Mouse (Mus musculus) hindbrain, embryonic 12.5 days (tissue): ENCODE results near the gene Tfpi2. TPM values are rescaled to one million over a fixed set of nuclear protein-coding genes. Genes with fewer than 3 reads are reported as not detected.

ENCODE experiments used
- ATAC-seq: fragments of 200-750 bp; cut with Nextera tagmentation; 2 replicates; pipeline ENCODE4 v1.8.0; 2017; ENCODE audit warnings: moderate TSS enrichment; ENCODE audit not compliant: low FRiP score
- H3K27ac ChIP-seq: fragments of 300-500 bp; sonication (generic); 2 replicates; pipeline ENCODE4 v1.5.1; 2016; ENCODE audit warnings: mild to moderate bottlenecking
- H3K27me3 ChIP-seq: fragments of 300-500 bp; sonication (generic); 2 replicates; pipeline ENCODE4 v1.6.1; 2016; ENCODE audit warnings: mild to moderate bottlenecking
- H3K36me3 ChIP-seq: fragments of 300-500 bp; sonication (generic); 2 replicates; pipeline ENCODE4 v1.6.1; 2016; ENCODE audit warnings: mild to moderate bottlenecking
- H3K4me1 ChIP-seq: fragments of 300-500 bp; sonication (generic); 2 replicates; pipeline ENCODE4 v1.6.1; 2016
- H3K4me2 ChIP-seq: fragments of 300-500 bp; sonication (generic); replicated peaks from 2 replicates; pipeline ENCODE4 v1.6.1; 2016; ENCODE audit warnings: mild to moderate bottlenecking
- H3K4me3 ChIP-seq: fragments of 300-500 bp; sonication (generic); 2 replicates; pipeline ENCODE4 v1.5.1; 2016; ENCODE audit warnings: mild to moderate bottlenecking
- H3K9ac ChIP-seq: fragments of 300-500 bp; sonication (generic); 2 replicates; pipeline ENCODE4 v1.6.1; 2016; ENCODE audit warnings: mild to moderate bottlenecking, moderate library complexity
- H3K9me3 ChIP-seq: fragments of 300-500 bp; sonication (generic); replicated peaks from 2 replicates; pipeline ENCODE4 v1.6.1; 2016; ENCODE audit warnings: mild to moderate bottlenecking
- WGBS: fragments of 180-500 bp; shearing (Covaris S2); methylation state at CpG from one replicate; pipeline ENCODE4 v1.1.7; 2016; 5-methylcytosine and 5-hydroxymethylcytosine counted together
- polyA plus RNA-seq: library from polyadenylated mRNA; unstranded; fragments of >200 nt; fragmentation: Nextera tagmentation; extraction: Ambion mirVana; gene quantifications from 2 replicates; pipeline ENCODE4 v1.2.1, GENCODE M21; 2016

The Tfpi2 gene
- polyA plus RNA-seq: 0.34 and 0.60 TPM in 2 replicates

DNA sequence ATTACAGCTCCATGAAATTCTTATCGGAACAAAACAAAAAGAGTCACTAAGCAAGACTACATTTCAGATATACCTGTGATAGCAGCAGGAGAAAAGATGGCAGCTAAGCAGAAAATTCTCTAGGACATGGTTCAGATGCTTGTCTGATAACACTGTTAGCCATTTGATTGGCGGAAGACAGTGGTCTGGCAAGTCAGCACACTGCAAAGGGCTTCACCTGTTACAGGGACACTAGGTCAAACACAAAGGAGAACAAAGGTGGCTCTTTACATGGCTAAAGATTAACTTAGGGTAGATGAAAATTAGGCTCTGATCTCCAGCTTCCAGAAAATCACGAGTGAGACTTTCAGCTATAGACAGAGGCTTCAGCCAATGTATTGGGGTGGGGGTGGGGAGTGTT is at the start of gene Tfpi2:
Gene Tfpi2 (minus strand): TSS at position 170 of the 400 bp plus-strand sequence.
- no peak for ATAC-seq
- Histone ChIP-seq H3K27me3 (no peaks in the 10 kb centered on the region), H3K27ac (no peak within 1 kb of the TSS), H3K9ac (no peak within 1 kb of the TSS), H3K9me3 (no peaks in the 10 kb centered on the region), H3K36me3 (no peaks in the 10 kb centered on the region), H3K4me1 (no peaks in the 10 kb centered on the region), H3K4me2 (no peak within 1 kb of the TSS), H3K4me3 (no peak within 1 kb of the TSS)
- 81% methylated on average over 3 of the region's 3 CpGs for WGBS

DNA sequence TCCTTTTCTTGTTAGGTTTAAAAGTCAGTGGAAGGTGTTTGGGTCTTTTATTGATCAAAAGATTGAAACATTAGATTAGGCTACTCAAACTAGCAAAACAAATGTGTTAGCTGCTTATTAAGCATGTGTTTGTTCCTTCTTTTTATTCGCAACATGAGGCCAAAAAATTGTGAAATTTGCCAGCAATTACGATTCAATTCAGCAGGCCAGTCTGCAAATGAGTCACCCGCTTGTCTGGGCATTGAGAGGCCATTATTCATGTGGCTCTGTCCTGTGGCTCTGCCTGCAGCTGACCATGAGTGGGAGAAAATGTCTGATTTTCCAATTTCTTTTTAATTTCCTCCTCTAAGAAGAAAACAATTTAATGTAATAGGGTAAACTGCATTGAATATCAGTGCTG is 42.2 kb upstream of the Tfpi2 start:
- H3K4me2 ChIP-seq: no peak overlapping the region
- no peaks in the 10 kb centered on the region for H3K27me3 ChIP-seq
- H3K36me3 ChIP-seq: no peaks in the 10 kb centered on the region
- H3K4me1 ChIP-seq: no peaks in the 10 kb centered on the region
- WGBS: 83% methylated on average over 3 of the region's 3 CpGs
- ATAC-seq: no peak
- no peaks in the 10 kb centered on the region for H3K9me3 ChIP-seq
- no peak overlapping the region for H3K27ac ChIP-seq
- H3K9ac ChIP-seq: no peak overlapping the region
- no peak overlapping the region for H3K4me3 ChIP-seq

GRCm38 (mm10) chr6:4026367-4026766 is 37.6 kb upstream of the Tfpi2 start:
- no peak for ATAC-seq
- no peaks in the 10 kb centered on the region for H3K27me3 ChIP-seq
- no peak overlapping the region for H3K27ac ChIP-seq
- no peak overlapping the region for H3K9ac ChIP-seq
- no peaks in the 10 kb centered on the region for H3K4me1 ChIP-seq
- no peaks in the 10 kb centered on the region for H3K36me3 ChIP-seq
- no peak overlapping the region for H3K4me3 ChIP-seq
- H3K4me2 ChIP-seq: no peak overlapping the region
- 68% methylated on average over 2 of the region's 2 CpGs for WGBS
- H3K9me3 ChIP-seq: no peaks in the 10 kb centered on the region

DNA sequence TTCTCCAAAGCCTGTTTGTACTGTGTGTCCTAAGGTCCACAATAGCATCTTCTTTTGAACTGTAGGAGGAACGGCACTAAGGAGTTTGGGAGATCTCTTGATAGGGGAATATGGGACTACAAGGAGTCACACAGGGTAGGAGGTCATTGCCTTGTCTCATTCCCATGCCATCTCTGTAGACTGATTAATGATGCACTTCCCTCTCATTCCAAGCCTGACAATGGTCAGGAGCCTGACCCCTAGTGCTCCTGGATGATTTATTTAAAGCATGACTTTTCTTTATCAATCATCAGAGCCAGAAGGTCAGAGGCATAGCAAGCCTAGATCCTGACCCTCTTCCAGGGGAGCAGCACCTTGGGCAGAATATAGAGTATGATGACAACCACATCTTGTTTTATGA is 33.9 kb upstream of the Tfpi2 start:
- Histone ChIP-seq H3K9ac (no peak overlapping the region), H3K27ac (no peak overlapping the region), H3K4me1 (no peaks in the 10 kb centered on the region), H3K9me3 (no peaks in the 10 kb centered on the region), H3K4me3 (no peak overlapping the region), H3K4me2 (no peak overlapping the region), H3K36me3 (no peaks in the 10 kb centered on the region), H3K27me3 (no peaks in the 10 kb centered on the region)
- 34% methylated on average over 1 of the region's 1 CpGs for WGBS
- ATAC-seq: no peak

GRCm38 (mm10) chr6:4009548-4009947 is 20.8 kb upstream of the Tfpi2 start:
- H3K9ac ChIP-seq: no peak overlapping the region
- ATAC-seq: no peak
- H3K9me3 ChIP-seq: no peaks in the 10 kb centered on the region
- H3K4me3 ChIP-seq: no peak overlapping the region
- H3K4me2 ChIP-seq: no peak overlapping the region
- no peak overlapping the region for H3K27ac ChIP-seq
- H3K4me1 ChIP-seq: no peaks in the 10 kb centered on the region
- no peaks in the 10 kb centered on the region for H3K36me3 ChIP-seq
- H3K27me3 ChIP-seq: no peaks in the 10 kb centered on the region

DNA sequence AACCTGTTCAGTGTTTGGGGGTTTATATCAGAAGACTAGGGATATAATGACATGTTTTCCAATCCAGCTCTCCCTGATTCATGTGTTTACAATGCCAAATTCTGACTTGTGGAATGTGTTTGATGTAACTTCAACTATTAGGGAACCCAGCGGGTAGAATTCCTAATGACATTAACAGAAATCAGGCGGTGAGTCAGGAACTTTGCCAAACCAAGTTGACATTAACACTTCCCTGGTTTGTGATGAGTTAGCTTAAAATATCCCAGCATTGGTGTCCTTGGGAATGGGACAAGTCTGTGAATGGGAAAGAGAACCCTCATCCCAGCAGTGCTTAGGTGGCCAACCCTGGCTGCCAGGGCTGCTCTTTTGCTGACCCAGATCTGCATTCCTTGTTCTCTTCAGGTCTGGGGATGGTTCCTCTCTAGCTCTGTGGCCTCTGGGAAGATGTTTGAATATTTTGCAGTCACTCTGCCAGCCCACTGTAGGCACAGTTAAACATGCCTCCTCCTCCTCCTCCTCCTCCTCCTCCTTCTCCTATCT is 19.9 kb upstream of the Tfpi2 start:
- H3K9me3 ChIP-seq: no peaks in the 10 kb centered on the region
- ATAC-seq: no peak
- H3K27me3 ChIP-seq: no peaks in the 10 kb centered on the region
- no peak overlapping the region for H3K9ac ChIP-seq
- no peak overlapping the region for H3K27ac ChIP-seq
- no peak overlapping the region for H3K4me2 ChIP-seq
- no peaks in the 10 kb centered on the region for H3K36me3 ChIP-seq
- no peak overlapping the region for H3K4me3 ChIP-seq
- 79% methylated on average over 2 of the region's 2 CpGs for WGBS
- peaks cover 8% of the 10 kb centered on the region for H3K4me1 ChIP-seq

- Histone ChIP-seq H3K9me3 (no peaks in the 10 kb centered on the region), H3K4me3 (no peak overlapping the region), H3K36me3 (no peaks in the 10 kb centered on the region), H3K27me3 (no peaks in the 10 kb centered on the region), H3K4me2 (no peak overlapping the region), H3K4me1 (peaks cover 10% of the 10 kb centered on the region), H3K9ac (no peak overlapping the region), H3K27ac (no peak overlapping the region)
- 75% methylated on average over 2 of the region's 2 CpGs for WGBS
- no peak for ATAC-seq
Observed at GRCm38 (mm10) chr6:4004808-4005207, 16.1 kb upstream of the Tfpi2 start.

DNA sequence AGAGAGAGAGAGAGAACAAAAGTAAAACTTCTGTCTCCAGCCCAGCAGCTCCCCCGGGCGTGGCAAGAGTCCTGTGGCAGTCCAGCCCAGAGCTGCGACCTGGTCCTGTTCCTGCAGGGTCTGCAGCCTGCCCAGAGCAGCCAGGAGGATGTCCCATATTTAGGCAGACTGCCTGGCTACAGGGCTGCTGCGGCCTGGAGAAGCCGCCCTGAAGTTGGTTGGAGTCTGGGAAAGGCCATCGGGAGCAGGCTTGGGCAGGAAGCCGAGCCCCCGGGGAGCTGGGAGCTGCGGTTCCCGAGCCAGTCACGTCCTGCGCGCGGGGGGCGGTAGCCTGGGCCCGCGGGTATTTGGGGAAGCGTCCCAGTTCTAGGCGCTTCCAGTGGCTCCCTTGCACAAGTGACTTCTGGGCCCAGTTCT is 15.2 kb upstream of the Tfpi2 start, which contains the start of gene Gng11:
Gene Gng11 (plus strand): TSS at position 15 of the 417 bp plus-strand sequence.
- peak within 1 kb of the TSS; percentile 44 for H3K27ac ChIP-seq
- H3K27me3 ChIP-seq: no peaks in the 10 kb centered on the region
- peak within 1 kb of the TSS; percentile 66 for H3K4me2 ChIP-seq
- 5% methylated on average over 19 of the region's 19 CpGs for WGBS
- H3K9ac ChIP-seq: peak within 1 kb of the TSS; percentile 50
- peak; percentile 65 for ATAC-seq
- no peaks in the 10 kb centered on the region for H3K36me3 ChIP-seq
- H3K9me3 ChIP-seq: no peaks in the 10 kb centered on the region
- peak within 1 kb of the TSS; percentile 37 for H3K4me3 ChIP-seq
- peaks cover 10% of the 10 kb centered on the region for H3K4me1 ChIP-seq

GRCm38 (mm10) chr6:4003445-4003844 is 14.7 kb upstream of the Tfpi2 start:
- Histone ChIP-seq H3K4me1 (peaks cover 10% of the 10 kb centered on the region), H3K4me2 (peak overlapping the region; percentile 66), H3K4me3 (no peak overlapping the region), H3K27me3 (no peaks in the 10 kb centered on the region), H3K27ac (no peak overlapping the region), H3K9ac (no peak overlapping the region; the same call in 1 of the 2 replicates), H3K9me3 (no peaks in the 10 kb centered on the region), H3K36me3 (no peaks in the 10 kb centered on the region)
- WGBS: 59% methylated on average over 4 of the region's 4 CpGs
- no peak for ATAC-seq

- Histone ChIP-seq H3K4me1 (peaks cover 10% of the 10 kb centered on the region), H3K4me2 (no peak overlapping the region), H3K27me3 (no peaks in the 10 kb centered on the region), H3K9me3 (no peaks in the 10 kb centered on the region), H3K4me3 (no peak overlapping the region), H3K9ac (no peak overlapping the region), H3K36me3 (no peaks in the 10 kb centered on the region), H3K27ac (no peak overlapping the region)
- no peak for ATAC-seq
- WGBS: 82% methylated on average over 3 of the region's 3 CpGs
Observed at GRCm38 (mm10) chr6:4000716-4001115, 12.0 kb upstream of the Tfpi2 start.

GRCm38 (mm10) chr6:3999296-3999695 is 10.6 kb upstream of the Tfpi2 start:
- Histone ChIP-seq H3K27me3 (no peaks in the 10 kb centered on the region), H3K4me1 (peaks cover 10% of the 10 kb centered on the region), H3K9me3 (no peaks in the 10 kb centered on the region), H3K9ac (no peak overlapping the region), H3K4me2 (no peak overlapping the region), H3K27ac (no peak overlapping the region), H3K4me3 (no peak overlapping the region), H3K36me3 (no peaks in the 10 kb centered on the region)
- WGBS: 54% methylated on average over 6 of the region's 6 CpGs
- ATAC-seq: no peak

GRCm38 (mm10) chr6:3998089-3998488 is 9.4 kb upstream of the Tfpi2 start:
- no peaks in the 10 kb centered on the region for H3K9me3 ChIP-seq
- no peak for ATAC-seq
- no peak overlapping the region for H3K9ac ChIP-seq
- no peak overlapping the region for H3K4me3 ChIP-seq
- 82% methylated on average over 4 of the region's 4 CpGs for WGBS
- no peaks in the 10 kb centered on the region for H3K36me3 ChIP-seq
- no peak overlapping the region for H3K27ac ChIP-seq
- no peak overlapping the region for H3K4me2 ChIP-seq
- no peaks in the 10 kb centered on the region for H3K27me3 ChIP-seq
- no peaks in the 10 kb centered on the region for H3K4me1 ChIP-seq

DNA sequence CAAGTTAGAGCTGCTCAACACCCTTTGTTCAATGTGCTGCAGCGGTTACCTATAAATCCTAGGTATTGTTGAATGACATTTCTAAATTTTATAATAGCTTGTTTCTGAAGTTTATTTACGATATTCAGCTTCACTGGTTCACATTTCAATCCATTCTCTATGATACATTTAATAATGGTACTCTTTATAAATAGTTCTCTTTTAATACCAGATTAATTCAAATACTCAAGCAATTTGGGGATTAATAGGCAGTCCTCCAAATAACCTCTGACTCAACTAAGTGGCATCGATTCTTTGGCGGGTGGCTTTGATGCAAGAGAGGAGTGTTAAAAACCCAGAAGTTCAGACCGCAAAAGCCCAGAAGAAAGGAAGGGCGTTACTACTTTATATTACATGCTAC is 4.8 kb upstream of the Tfpi2 start, which contains the start of gene Gngt1:
Gene Gngt1 (plus strand): TSS at position 301 of the 400 bp plus-strand sequence.
- 92% methylated on average over 6 of the region's 6 CpGs for WGBS
- no peaks in the 10 kb centered on the region for H3K9me3 ChIP-seq
- no peak within 1 kb of the TSS for H3K27ac ChIP-seq
- H3K36me3 ChIP-seq: no peaks in the 10 kb centered on the region
- no peak within 1 kb of the TSS for H3K4me2 ChIP-seq
- no peaks in the 10 kb centered on the region for H3K27me3 ChIP-seq
- H3K4me3 ChIP-seq: no peak within 1 kb of the TSS
- ATAC-seq: no peak
- H3K4me1 ChIP-seq: no peaks in the 10 kb centered on the region
- H3K9ac ChIP-seq: no peak within 1 kb of the TSS
